Mouse (Mus musculus) forebrain, postnatal 0 days (tissue): ENCODE data around the gene Lrrc27. TPM values are rescaled to one million over a fixed set of nuclear protein-coding genes. Genes with fewer than 3 reads are reported as not detected.

ENCODE experiments used
- ATAC-seq: fragments of 200-750 bp; cut with Nextera tagmentation; 2 replicates; pipeline ENCODE4 v1.8.0; 2017; ENCODE audit warnings: mild to moderate bottlenecking, moderate library complexity
- DNase-seq: peaks from one replicate; pipeline ENCODE4 v3.0.0-alpha.2; 2015
- H3K27ac ChIP-seq: fragments of 300-500 bp; sonication (generic); 2 replicates; pipeline ENCODE4 v1.5.1; 2014; ENCODE audit warnings: low read depth, mild to moderate bottlenecking, antibody characterized with exemption, low read length, moderate library complexity, mixed read lengths
- H3K27me3 ChIP-seq: fragments of 300-500 bp; sonication (generic); 2 replicates; pipeline ENCODE4 v1.6.1; 2014; ENCODE audit warnings: mild to moderate bottlenecking, low read length, mixed read lengths; ENCODE audit not compliant: insufficient read depth
- H3K36me3 ChIP-seq: fragments of 300-500 bp; sonication (generic); 2 replicates; pipeline ENCODE4 v1.6.1; 2014; ENCODE audit warnings: mild to moderate bottlenecking, moderate library complexity; ENCODE audit not compliant: insufficient read depth
- H3K4me1 ChIP-seq: fragments of 300-500 bp; sonication (generic); 2 replicates; pipeline ENCODE4 v1.6.1; 2014; ENCODE audit warnings: antibody characterized with exemption; ENCODE audit not compliant: insufficient read depth
- H3K4me2 ChIP-seq: fragments of 300-500 bp; sonication (generic); 2 replicates; pipeline ENCODE4 v1.6.1; 2014; ENCODE audit warnings: low read depth, mild to moderate bottlenecking, moderate library complexity
- H3K4me3 ChIP-seq: fragments of 300-500 bp; sonication (generic); 2 replicates; pipeline ENCODE4 v1.5.1; 2014; ENCODE audit warnings: low read depth, low read length, mixed read lengths
- H3K9ac ChIP-seq: fragments of 300-500 bp; sonication (generic); 2 replicates; pipeline ENCODE4 v1.6.1; 2014; ENCODE audit warnings: mild to moderate bottlenecking
- H3K9me3 ChIP-seq: fragments of 300-500 bp; sonication (generic); 2 replicates; pipeline ENCODE4 v1.6.1; 2016; ENCODE audit warnings: low read length
- CTCF ChIP-seq: sonication (generic); IDR thresholded peaks from 2 replicates; pipeline ENCODE4 v1.5.1; 2016; ENCODE audit warnings: antibody characterized with exemption, control low read depth, low read depth
- WGBS: fragments of 180-500 bp; shearing (Covaris S2); extraction: QIAGEN DNeasy Blood & Tissue Kit; methylation state at CpG from one replicate; pipeline ENCODE4 v1.1.7; 2014; 5-methylcytosine and 5-hydroxymethylcytosine counted together
- polyA plus RNA-seq: library from polyadenylated mRNA; unstranded; fragments of >200 nt; fragmentation: Nextera tagmentation; extraction: Ambion mirVana; gene quantifications from 2 replicates; pipeline ENCODE4 v1.2.1, GENCODE M21; 2015
- total RNA-seq: library from RNA; depleted of rRNA; stranded (reverse); fragments of >200 nt; gene quantifications from 2 replicates; pipeline ENCODE4 v1.2.3, GENCODE M21; 2014

The Lrrc27 gene
- total and polyA plus RNA-seq, 2 experiments from 2014 or later = 5.1 to 8.1 TPM

- Histone ChIP-seq H3K9me3 (no peaks in the 10 kb centered on the region), H3K27me3 (0 out of 2 replicates have a peak, but pooled peaks cover 3% of the 10 kb centered on the region), H3K4me2 (peak overlapping the region; percentile 81), H3K27ac (no peak overlapping the region), H3K9ac (no peak overlapping the region), H3K4me3 (no peak overlapping the region), H3K36me3 (no peaks in the 10 kb centered on the region), H3K4me1 (peaks cover 13% of the 10 kb centered on the region)
- ATAC-seq = no peak
- TF ChIP-seq CTCF = no peak
- 33% methylated on average over 5 of the region's 5 CpGs for WGBS
- DNase-seq = no peak
Observed at GRCm38 (mm10) chr7:139185971-139186370, 26.8 kb upstream of the Lrrc27 start.

DNA sequence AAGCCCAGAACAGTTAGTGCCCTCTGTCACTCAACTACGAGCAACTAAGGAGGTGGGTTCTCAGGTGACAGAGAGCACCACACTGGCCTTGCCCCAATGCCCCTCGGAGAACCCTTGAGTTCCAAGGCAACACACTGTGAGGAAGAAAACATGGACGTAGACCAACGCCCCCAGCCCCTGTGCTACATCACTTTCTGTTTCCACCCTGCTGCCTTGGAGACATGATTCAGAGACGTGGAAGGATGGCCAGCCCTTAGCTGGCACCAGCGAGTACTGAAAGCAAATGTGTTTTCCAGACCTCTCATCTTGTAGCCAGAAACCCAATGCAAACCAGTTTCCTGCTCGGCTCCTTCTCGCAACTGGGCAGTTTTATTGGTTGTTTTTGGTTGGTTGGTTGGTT, 26.4 kb upstream of the Lrrc27 start:
- Histone ChIP-seq H3K4me2 (peak overlapping the region; percentile 81), H3K9ac (no peak overlapping the region), H3K27me3 (0 out of 2 replicates have a peak, but pooled peaks cover 3% of the 10 kb centered on the region), H3K4me1 (peaks cover 13% of the 10 kb centered on the region), H3K9me3 (no peaks in the 10 kb centered on the region), H3K36me3 (no peaks in the 10 kb centered on the region), H3K4me3 (no peak overlapping the region), H3K27ac (no peak overlapping the region)
- WGBS = 75% methylated on average over 8 of the region's 8 CpGs
- TF ChIP-seq CTCF = no peak
- no peak for DNase-seq
- ATAC-seq = no peak

- no peak for ATAC-seq
Observed at GRCm38 (mm10) chr7:139187277-139187676, 25.5 kb upstream of the Lrrc27 start.

DNA sequence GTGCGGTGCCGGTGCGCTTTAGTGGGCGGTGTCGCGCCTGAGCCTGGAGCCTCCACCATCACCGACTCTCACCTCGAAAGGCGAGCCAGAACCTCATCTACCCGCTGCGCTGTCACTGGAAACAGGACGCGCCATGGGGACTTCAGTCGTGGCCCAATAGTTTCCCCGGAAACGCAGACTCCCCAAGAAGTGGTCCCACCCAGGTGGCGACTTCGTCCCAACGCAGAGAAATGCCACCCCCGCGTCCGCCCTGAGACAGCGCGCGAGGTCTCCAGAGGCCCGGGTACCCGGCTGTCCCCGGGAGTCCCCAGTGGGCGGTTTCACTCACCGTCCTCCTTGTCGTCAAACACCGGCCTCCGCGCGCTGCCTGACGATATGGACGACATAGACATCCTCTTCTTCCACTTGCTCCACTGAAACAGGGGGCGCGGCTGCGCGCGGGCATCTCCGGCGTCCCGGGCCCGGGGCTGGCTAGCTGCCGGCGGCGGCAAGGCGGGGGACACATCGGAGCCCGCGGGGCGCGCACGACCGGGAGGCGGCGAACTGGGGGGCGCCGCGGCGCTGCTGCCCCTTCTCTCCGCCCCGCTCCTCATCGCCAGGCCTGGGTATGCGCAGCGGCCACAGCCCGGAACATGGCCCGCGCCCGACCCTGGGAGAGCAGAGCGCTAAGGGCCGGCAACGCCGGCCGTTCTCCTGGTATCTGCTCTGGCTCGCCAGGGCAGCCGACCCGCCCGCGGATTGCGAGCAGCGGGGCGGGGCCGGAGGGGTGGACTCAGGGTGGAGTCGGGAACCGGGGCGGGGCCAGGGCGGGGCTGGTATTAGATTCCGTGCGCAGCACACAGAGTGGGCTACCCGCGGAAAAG, 24.8 kb upstream of the Lrrc27 start:
- H3K4me2 ChIP-seq = peak overlapping the region; percentile 81
- no peak for TF ChIP-seq CTCF
- H3K9ac ChIP-seq = peak overlapping the region; percentile 65
- H3K36me3 ChIP-seq = no peaks in the 10 kb centered on the region
- DNase-seq = peak; percentile 59
- peak; percentile 89 for ATAC-seq
- H3K4me3 ChIP-seq = peak overlapping the region; percentile 67
- H3K27ac ChIP-seq = 0 out of 2 replicates have a peak overlapping the region, but pooled peaks have one; percentile 23
- under 1% methylated on average over 89 of the region's 94 CpGs for WGBS
- H3K27me3 ChIP-seq = 0 out of 2 replicates have a peak, but pooled peaks cover 3% of the 10 kb centered on the region
- peaks cover 13% of the 10 kb centered on the region for H3K4me1 ChIP-seq
- no peaks in the 10 kb centered on the region for H3K9me3 ChIP-seq

More at GRCm38 (mm10) chr7:139187277-139187676, 25.5 kb upstream of the Lrrc27 start:
- H3K36me3 ChIP-seq = no peaks in the 10 kb centered on the region
- H3K4me1 ChIP-seq = peaks cover 13% of the 10 kb centered on the region
- no peak for TF ChIP-seq CTCF
- H3K9me3 ChIP-seq = no peaks in the 10 kb centered on the region
- WGBS = 30% methylated on average over 7 of the region's 7 CpGs
- peak overlapping the region; percentile 67 for H3K4me3 ChIP-seq
- H3K27ac ChIP-seq = no peak overlapping the region
- H3K27me3 ChIP-seq = 0 out of 2 replicates have a peak, but pooled peaks cover 3% of the 10 kb centered on the region
- H3K9ac ChIP-seq = peak overlapping the region; percentile 65
- DNase-seq = no peak
- peak overlapping the region; percentile 81 for H3K4me2 ChIP-seq

DNA sequence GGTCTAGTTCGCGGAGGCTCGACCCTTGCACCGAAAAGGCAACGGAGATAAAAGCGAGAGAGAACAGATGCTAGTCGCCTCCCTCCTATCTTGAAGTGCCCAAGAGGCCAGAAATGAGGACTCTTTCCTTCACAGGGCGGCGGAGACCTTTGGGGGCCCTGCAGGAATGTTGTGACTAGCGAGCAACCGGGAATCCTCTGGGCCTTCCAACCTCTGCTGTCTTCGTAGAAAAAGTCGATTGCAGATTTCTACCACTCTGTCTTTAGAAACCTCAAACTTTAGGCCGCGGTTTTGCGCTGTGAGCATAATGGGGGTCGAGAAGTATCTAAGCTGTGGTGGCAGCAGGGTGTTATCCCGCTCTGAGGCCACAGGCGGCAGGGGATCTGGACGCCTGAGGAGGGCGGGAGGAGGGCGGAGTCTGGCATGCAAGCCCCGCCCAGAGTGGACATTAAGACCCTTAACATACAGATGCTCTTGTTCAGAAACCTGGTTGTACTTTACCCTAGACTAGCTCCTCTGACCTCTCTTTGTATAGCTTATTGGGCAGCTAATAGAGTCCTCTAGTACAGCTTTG, 24.1 kb upstream of the Lrrc27 start:
- DNase-seq = peak; percentile 43
- Histone ChIP-seq H3K4me1 (peaks cover 13% of the 10 kb centered on the region), H3K27ac (0 out of 2 replicates have a peak overlapping the region, but pooled peaks have one; percentile 23)

DNA sequence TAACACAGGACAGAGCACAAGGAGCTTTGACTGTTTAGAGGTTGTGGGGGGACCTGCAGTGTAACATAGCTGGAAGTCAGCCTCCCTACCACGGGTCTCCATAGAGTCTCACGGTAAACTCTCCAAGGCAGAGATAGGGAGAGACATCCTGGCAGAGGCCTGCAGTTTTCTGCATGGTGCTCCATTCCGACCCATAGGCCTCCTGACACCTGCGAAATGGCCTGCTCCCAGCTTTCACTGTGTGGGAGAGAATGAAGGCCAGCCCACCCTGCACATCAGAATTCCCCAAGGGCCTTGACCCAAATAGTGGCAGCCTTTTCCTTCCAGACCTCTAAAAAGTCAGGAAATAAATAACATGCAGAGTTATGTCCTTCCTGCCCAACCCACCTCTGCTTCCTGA, 22.2 kb upstream of the Lrrc27 start:
- H3K27me3 ChIP-seq = 0 out of 2 replicates have a peak, but pooled peaks cover 3% of the 10 kb centered on the region
- 97% methylated on average over 4 of the region's 4 CpGs for WGBS
- ATAC-seq = no peak
- DNase-seq = no peak
- H3K27ac ChIP-seq = no peak overlapping the region
- TF ChIP-seq CTCF = no peak
- no peaks in the 10 kb centered on the region for H3K9me3 ChIP-seq
- peaks cover 13% of the 10 kb centered on the region for H3K4me1 ChIP-seq
- no peak overlapping the region for H3K4me3 ChIP-seq
- H3K36me3 ChIP-seq = no peaks in the 10 kb centered on the region
- no peak overlapping the region for H3K9ac ChIP-seq
- H3K4me2 ChIP-seq = no peak overlapping the region

More for the DNA sequence above, 24.1 kb upstream of the Lrrc27 start:
- H3K36me3 ChIP-seq = no peaks in the 10 kb centered on the region
- TF ChIP-seq CTCF = peak; percentile 26; the same call in 1 of the 2 replicates
- no peaks in the 10 kb centered on the region for H3K9me3 ChIP-seq
- peak overlapping the region; percentile 81 for H3K4me2 ChIP-seq
- H3K27me3 ChIP-seq = 0 out of 2 replicates have a peak, but pooled peaks cover 3% of the 10 kb centered on the region
- 2% methylated on average over 23 of the region's 23 CpGs for WGBS
- ATAC-seq = peak; percentile 66
- peak overlapping the region; percentile 65 for H3K9ac ChIP-seq
- H3K4me3 ChIP-seq = peak overlapping the region; percentile 67
